Mouse (Mus musculus) liver, embryonic 18 days (tissue): ENCODE measurements around the gene Zfp748. TPM values are rescaled to one million over a fixed set of nuclear protein-coding genes. Genes with fewer than 3 reads are reported as not detected.

ENCODE experiments used
- polyA plus RNA-seq: library from polyadenylated mRNA; depleted of rRNA; stranded (reverse); fragments of >200 nt; gene quantifications from 2 replicates; pipeline ENCODE4 v1.2.3, GENCODE M21; 2012; rRNA removed

Gene Zfp748
- 1.7 and 1.9 TPM in 2 replicates for polyA plus RNA-seq

GRCm38 (mm10) chr13:67553730-67554129 is at the start of gene Zfp748:
Gene Zfp748, minus strand, starts transcription at chr13:67553830.

GRCm38 (mm10) chr13:67525753-67526410 is 27.7 kb downstream of the Zfp748 start, which contains the start of the genes Gm26965 and Zfp87:
Gene Gm26965, minus strand, starts transcription at chr13:67526151.
Gene Zfp87, minus strand, starts transcription at chr13:67526177.

GRCm38 (mm10) chr13:67500084-67500719 is 53.4 kb downstream of the Zfp748 start, which contains the start of gene Zfp58:
Gene Zfp58, minus strand, starts transcription at chr13:67500555.

Other genes with a start within 250 kb of the Zfp748 start
- 0.55 and 0.75 TPM in 2 replicates for gene Zfp457, start 247.3 kb downstream of the Zfp748 start, polyA plus RNA-seq
- gene Zfp595, start 221.3 kb downstream of the Zfp748 start, polyA plus RNA-seq = 1.3 and 1.4 TPM in 2 replicates
- not detected in 2 replicates for gene Gm28044, start 193.3 kb downstream of the Zfp748 start, polyA plus RNA-seq
- gene Zfp953, start 193.2 kb downstream of the Zfp748 start, polyA plus RNA-seq = 0.58 and 0.60 TPM in 2 replicates
- 0.16 and 0.17 TPM in 2 replicates for gene Gm28041, start 178.1 kb downstream of the Zfp748 start, polyA plus RNA-seq
- 0.26 and 0.30 TPM in 2 replicates for gene Zfp456, start 178.0 kb downstream of the Zfp748 start, polyA plus RNA-seq
- 2.3 and 2.5 TPM in 2 replicates for gene Zfp429, start 154.0 kb downstream of the Zfp748 start, polyA plus RNA-seq
- gene Zfp459, start 132.4 kb downstream of the Zfp748 start, polyA plus RNA-seq = 0.05 and 0.18 TPM in 2 replicates
- gene Zfp874a, start 102.2 kb downstream of the Zfp748 start, polyA plus RNA-seq = 3.2 and 3.7 TPM in 2 replicates
- 2.4 and 2.6 TPM in 2 replicates for gene Zfp874b, start 69.6 kb downstream of the Zfp748 start, polyA plus RNA-seq
- gene Zfp58, start 53.3 kb downstream of the Zfp748 start, polyA plus RNA-seq = 1.2 and 1.3 TPM in 2 replicates
- not detected in 2 replicates for gene Gm26965, start 27.7 kb downstream of the Zfp748 start, polyA plus RNA-seq
- gene Zfp87, start 27.7 kb downstream of the Zfp748 start, polyA plus RNA-seq = 7.7 and 8.6 TPM in 2 replicates
- gene Zfp729b, start 55.9 kb upstream of the Zfp748 start, polyA plus RNA-seq = 0.84 TPM in 2 replicates
- not detected in 2 replicates for gene Gm49345, start 83.9 kb upstream of the Zfp748 start, polyA plus RNA-seq
- gene Zfp729a, start 84.0 kb upstream of the Zfp748 start, polyA plus RNA-seq = 0.81 and 0.91 TPM in 2 replicates
- gene Zfp738, start 133.2 kb upstream of the Zfp748 start, polyA plus RNA-seq = 2.1 and 2.3 TPM in 2 replicates
- 1.2 and 1.4 TPM in 2 replicates for gene Zfp65, start 175.3 kb upstream of the Zfp748 start, polyA plus RNA-seq
- 0.68 and 0.71 TPM in 2 replicates for gene Zfp85, start 201.4 kb upstream of the Zfp748 start, polyA plus RNA-seq
- gene Zfp493, start 225.9 kb upstream of the Zfp748 start, polyA plus RNA-seq = 0.37 and 0.38 TPM in 2 replicates